Mouse (Mus musculus) CD4-positive, CD25-positive, alpha-beta regulatory T cell, adult 4 months (primary cell): ENCODE measurements around the gene Serpinb11. TPM values are rescaled to one million over a fixed set of nuclear protein-coding genes. Genes with fewer than 3 reads are reported as not detected.

Source experiments
- ATAC-seq: one replicate; pipeline ENCODE4 v1.8.0; 2017
- polyA plus RNA-seq, 2 experiments: library from polyadenylated mRNA; unstranded; fragments of 100-300 nt; shearing (Covaris generic); gene quantifications; one replicate each; pipeline ENCODE4 v1.2.1; 2017

The Serpinb11 gene
- not detected for polyA plus RNA-seq

DNA sequence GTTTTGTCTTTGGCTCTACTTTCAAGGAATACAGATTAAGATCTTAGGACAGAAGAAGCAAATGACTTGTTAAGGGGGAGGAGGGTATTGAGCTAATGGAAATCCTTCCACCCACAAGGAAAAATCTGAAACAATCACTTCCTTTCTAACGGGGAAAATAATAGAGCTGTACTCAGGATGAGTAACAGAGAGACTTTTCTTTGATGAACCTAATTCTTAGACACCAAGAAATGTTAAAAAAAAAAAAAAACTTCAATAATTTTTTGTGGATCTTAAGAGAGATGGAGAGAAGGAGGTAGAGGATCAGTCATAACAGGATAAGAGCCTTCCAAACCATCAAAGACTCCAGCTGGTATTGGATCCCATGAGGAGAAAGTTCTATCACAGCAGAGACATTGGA, at the start of gene Serpinb11:
Serpinb11 (plus strand) TSS at position 301 of the 400 bp plus-strand sequence.
- no peak for ATAC-seq

DNA sequence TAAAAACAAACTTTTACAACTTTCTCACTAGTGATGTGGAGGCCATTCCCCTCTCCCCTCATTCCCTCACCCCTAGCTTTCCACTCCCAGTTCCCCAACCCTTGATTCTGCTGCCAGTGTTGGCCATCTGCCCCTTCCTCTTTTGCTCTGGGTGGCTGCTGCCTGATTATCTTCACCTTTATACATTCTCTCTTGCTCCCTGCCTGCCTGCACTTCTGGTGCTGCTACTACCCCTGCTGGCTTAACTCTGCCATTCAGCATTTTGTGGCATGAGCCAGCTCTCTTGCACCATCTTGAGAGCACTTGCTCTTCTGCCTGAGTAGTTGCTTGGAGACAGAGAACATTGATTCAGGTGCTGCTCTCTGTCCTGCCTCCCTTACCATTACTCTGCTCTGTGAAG, 15.0 kb upstream of the Serpinb11 start:
- no peak for ATAC-seq

DNA sequence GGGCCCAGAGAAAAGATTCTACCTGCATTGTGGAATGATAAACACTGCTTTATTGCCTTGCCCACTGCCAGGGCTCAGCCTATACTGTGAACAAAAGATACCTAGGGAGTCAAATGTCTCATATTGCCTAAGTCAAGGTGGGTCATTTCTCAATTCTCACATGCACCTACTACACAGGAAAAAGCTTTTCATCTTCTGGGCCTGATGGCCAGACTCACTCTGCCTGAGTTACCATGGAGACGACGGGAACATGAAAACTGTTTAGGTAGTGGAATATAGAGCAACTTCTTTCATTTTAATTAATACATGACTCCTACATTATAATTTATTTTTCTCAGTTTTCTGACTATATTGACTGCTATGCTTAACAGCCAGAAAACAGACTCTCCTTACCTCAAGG, 14.2 kb upstream of the Serpinb11 start:
- ATAC-seq = no peak

DNA sequence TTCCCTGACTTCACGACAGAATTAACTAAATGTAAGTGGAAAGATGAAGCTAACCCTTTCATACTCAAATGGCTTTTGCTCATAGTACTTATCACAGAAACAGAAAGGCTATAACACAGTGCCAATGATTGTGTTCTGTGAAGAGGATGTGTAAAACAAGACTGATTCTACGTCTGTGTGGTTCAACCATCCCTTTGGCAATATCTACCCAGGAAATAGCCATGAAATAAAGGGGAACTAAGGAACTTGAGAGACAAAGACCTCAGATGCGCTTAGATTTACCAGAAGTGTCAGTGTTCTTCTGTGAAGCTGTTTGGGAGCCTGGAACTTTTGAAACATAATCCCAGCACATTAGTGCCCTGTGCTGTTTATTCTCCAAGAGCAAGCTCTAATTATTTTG, 10.6 kb upstream of the Serpinb11 start:
- no peak for ATAC-seq

DNA sequence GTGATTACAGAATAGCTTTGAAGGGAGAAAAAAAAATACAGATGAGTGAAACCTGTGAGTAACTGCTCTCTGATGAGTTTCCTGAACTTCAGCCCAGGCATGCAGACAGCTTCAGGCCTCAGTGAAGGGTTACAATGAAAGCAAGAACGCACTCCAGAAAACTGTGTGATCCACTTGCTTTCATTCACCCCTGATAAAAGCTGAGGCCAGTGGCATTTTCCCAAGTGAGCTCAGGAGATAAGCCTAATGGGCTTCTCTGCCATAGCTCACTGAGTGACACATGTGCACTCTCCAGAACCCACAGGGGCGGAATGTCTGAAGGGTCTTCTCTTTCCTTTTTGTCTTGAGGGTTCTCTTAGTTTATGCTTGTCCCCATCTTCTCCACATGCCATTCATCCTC, 9.9 kb upstream of the Serpinb11 start:
- ATAC-seq = no peak

DNA sequence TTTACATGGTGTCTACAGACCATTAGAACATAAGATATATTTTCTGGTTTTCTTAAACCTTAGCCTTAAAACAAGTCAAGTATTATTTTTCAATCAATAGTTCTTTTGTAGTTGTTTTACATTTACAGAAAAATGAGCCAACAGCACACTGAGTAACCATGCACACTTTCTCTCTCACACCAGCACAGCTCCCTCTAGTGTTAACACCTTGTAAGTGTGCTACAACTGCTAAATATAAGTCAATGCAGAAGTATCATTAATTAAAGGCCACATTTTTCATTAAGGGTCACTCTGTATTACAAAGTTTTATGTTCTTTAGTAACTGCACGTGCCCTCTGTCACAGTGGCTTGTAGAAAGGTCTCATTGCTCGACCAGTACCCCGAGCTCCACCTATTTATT, 8.0 kb upstream of the Serpinb11 start:
- no peak for ATAC-seq

DNA sequence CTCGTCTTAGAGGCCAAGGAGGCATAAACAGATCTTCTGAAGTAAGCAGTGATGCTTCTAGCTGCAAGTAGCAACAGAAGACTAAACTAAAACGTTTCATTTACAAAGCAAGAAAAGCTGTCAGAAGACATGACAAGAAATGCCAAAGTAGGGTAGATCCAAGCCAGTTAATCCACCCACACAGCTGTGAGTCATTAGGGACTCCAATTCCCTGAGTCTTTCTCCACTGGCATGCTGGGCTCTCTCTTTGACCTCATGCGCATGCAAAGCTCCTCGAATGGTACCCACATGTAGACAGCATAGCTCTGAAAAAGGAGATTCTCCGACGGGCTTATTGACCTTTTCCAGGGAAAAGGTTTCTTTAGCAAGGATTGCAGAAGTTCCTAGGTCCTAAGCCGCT, 5.0 kb downstream of the Serpinb11 start:
- no peak for ATAC-seq

DNA sequence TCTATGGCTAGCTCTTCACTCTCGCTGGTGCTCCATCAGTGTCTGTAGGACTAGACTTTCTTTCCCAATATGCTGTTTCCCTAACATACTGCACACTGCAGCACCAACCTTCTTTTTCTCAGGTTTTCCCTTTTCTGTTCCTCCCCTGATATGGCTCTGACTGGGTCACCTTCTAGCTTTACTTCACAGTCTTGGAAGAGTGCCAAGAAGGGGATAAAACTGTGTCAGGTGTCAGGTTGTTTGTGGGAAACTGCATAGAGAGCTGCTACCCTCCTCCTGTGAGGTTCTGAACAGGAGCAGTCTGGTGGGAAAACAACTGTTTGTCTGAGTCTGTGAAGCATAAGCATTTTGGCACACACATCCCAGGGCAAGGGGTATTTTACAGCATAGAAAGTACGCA, 7.9 kb downstream of the Serpinb11 start:
- ATAC-seq = no peak

DNA sequence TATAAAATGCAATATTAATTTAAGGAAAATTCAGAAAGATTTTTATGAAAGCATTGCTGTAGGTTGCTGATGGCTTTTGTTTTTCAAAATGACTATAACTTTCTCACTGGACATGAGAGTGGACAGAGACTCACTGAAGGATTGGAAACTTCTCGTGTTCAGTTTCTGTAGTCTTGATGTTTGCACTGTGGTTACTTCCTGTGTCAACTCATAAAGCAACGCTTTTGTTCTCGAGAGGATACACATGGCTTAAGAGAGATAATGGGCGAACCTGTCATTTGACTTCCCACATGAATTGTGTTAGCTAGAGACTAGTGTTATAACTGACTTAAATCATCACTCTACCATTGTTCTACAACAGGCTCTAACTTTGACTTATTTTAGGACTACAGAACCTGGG, 16.0 kb downstream of the Serpinb11 start:
- ATAC-seq = no peak

DNA sequence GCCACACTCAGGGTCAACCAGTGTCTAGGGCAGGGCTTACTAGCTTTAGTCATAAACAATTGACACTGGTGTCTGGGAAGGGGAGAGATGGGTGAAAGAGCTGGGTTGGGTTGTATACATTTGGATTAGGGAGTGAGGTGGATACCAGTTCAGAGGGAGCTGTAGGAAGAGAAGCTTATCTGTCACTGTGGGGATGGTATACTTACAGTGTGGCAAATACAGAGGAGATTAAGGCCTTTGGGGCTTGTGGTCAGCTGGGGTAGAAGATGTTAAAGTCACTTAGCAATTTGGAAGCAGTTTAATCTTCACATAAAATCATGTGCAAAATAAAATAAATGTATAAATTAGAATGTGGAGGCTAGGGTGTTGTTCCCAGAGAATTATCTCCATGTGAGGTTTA, 17.4 kb downstream of the Serpinb11 start:
- no peak for ATAC-seq

DNA sequence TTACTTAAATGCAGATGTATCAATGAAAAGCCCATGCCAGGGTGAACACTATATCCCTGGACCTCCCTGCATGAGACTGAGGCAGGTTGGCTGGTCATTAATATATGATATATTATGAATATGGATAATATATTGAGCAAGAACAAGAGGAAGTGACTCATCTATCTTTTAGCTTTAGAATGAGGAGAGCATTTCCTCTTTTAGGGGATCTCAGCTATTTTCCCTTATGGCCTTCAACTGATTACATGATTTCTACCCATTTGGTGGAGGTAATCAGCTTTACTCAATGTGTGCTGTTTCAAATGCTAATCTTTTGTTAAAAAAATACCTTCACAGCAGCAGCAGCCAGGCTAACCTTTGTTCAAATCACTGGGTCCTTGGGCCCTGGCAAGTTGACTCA, 20.5 kb downstream of the Serpinb11 start:
- no peak for ATAC-seq

DNA sequence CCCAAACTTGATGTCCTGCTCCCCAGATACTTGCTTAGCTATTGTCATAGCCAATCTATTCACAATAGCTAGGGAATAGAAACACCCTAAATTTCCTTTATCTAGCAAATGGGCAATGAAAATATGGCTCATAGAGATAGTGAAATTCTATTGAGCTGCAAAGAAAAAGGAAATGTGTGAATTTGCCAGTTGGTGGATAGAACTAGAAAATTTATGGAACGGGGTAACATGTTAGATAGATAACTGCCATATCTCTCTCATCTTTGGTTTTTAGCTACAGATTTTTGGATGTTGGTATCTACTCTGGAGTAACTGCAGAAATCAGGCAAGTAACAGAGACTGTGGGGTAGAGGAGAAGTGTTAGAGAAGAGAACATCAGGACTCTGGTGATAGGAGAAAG, 21.4 kb downstream of the Serpinb11 start:
- no peak for ATAC-seq

DNA sequence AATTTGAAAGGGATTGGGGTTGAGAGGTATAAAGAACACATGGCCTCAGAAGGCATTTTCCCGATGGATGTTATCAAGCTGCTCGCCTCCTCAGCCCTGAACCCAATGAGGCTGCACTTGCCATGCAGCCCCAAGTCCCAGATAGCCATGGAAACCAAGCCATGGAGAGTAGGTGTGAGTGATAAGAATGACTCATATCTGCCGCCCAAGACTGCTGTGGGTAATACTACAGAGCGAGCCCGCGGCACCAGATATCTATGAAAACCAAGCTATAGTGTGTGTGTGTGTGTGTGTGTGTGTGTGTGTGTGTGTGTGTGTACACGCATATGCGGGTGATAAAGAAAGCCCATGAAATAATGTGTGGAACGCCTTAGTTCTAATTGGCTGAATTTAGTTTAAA, 23.5 kb downstream of the Serpinb11 start:
- ATAC-seq = no peak

DNA sequence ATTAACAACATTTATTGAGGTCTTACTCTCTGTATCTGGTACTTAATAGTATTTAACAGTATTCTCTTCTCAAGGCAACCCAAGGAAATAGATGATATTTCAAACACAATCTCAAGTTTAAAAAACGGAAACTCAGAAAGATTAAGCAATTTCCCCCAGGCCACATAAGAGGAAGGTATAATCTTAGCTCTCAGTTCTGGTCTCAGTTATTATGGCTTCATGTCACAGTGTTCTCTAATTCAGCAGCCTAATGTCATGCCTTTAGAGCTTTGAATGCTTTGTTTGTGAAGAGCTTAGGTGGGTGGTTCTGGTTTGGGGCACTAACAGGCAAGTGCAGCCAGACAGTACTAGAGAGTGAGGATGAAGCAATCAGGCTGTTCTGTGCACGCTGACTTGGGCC, 28.8 kb downstream of the Serpinb11 start:
- no peak for ATAC-seq

DNA sequence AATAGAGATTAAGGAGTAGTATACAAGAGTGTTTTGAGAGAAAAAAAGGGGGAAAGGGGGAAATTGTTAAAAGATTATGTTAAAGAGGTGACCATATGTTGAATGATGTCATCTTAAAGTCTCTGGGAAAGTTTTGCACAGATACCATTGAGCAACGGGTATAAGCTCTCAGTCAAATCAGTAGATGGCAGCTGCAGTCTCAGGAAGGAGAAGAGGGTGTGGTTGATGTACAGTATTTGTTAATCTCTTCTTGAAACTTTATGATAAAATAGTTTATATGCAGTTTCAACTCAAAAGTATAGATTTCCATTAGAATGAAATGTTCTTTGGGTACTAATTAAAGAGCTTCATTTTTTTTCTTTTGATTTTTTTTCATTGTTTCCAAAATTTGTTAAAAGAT, 36.5 kb downstream of the Serpinb11 start:
- no peak for ATAC-seq

DNA sequence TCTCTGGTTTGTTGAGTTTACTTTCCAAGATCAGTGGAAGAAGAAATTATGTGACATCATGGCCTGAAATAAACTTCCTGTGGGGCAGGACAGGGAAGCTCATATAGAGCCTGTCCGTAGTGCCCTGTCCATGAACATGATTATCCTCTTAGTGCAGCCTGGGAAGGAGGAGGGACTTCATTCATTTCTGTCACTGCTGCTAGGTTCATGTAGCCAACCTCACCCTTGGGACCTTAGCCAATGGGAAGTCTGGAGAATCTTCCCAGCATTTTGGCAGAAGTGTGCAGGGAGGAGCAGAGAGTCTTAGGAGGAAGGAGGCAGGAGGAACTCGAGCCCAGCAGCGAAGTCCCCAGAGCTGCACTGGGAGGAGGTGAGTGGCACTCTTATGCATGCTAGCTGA, 38.4 kb downstream of the Serpinb11 start, which contains the start of gene Serpinb7:
Serpinb7 (plus strand) TSS at position 301 of the 400 bp plus-strand sequence.
- ATAC-seq = no peak

DNA sequence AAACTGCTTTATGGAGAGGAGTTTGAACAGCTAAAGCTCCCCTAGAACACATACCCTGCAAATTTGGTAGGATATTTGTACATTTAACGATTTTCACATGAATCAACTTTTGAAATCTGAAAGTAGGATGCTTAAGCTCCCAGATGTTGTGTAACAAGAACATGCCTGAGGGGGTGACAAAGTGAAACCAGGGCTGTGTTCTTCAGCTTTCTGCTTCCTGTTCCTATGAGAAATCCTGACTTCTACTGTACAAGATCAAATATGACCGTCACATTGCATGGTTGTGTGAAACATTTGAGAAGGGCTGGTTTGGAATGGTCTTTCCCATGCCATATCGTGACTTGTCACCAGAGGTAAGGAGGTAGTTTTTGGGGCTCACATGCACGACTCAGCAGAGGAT, 41.1 kb downstream of the Serpinb11 start:
- ATAC-seq = no peak

DNA sequence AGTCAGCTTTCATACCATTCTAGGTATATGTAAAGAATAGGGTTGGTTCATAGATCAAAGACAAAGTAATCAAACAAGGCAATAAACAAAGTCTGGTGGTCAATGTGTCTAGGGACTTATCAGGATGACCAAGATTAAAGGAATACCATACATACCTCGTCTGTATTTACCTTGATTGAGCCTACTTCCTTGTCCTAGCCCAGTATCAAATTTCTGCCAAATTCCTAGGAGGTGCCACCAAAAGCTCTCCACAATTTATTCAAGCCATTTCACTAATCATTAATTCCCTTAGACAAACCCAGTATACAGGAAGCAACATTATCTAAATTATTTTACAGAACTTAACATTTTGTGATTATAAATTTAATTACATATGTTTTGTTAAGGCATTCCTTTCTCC, 53.7 kb downstream of the Serpinb11 start:
- no peak for ATAC-seq

DNA sequence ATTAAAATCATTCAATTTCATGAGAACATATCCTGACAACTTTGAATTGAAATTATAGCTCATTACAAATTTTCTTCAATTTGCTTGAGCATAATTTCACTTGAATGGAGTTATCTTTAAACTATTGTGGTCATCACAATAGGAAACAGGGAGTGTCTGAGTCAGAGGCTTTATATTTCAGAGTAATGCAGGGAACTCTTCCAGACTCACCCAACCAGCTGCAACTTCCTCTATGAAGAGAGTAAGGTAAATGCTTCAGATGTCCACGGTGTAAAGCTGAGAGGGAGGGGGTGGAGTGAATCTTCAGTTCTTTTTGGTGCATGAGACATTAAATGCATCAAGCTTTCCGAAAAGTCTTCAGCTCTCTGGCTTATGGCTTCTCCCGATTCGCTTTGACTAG, 61.5 kb downstream of the Serpinb11 start:
- no peak for ATAC-seq

Other genes with a start within 250 kb of the Serpinb11 start
- not detected for gene Serpinb3b, start 82.8 kb upstream of the Serpinb11 start, polyA plus RNA-seq
- gene Serpinb3c, start 82.8 kb upstream of the Serpinb11 start, polyA plus RNA-seq = not detected
- gene Serpinb7, start 38.5 kb downstream of the Serpinb11 start, polyA plus RNA-seq = not detected
- gene Serpinb2, start 150.2 kb downstream of the Serpinb11 start, polyA plus RNA-seq = not detected
- not detected for gene Serpinb8, start 228.8 kb downstream of the Serpinb11 start, polyA plus RNA-seq